Mouse (Mus musculus): ENCODE measurements around the gene Vmn2r63. TPM values are rescaled to one million over a fixed set of nuclear protein-coding genes. Genes with fewer than 3 reads are reported as not detected.

Vmn2r63 gene
- not detected in 2 replicates for polyA plus RNA-seq (2012; rRNA removed)

DNA sequence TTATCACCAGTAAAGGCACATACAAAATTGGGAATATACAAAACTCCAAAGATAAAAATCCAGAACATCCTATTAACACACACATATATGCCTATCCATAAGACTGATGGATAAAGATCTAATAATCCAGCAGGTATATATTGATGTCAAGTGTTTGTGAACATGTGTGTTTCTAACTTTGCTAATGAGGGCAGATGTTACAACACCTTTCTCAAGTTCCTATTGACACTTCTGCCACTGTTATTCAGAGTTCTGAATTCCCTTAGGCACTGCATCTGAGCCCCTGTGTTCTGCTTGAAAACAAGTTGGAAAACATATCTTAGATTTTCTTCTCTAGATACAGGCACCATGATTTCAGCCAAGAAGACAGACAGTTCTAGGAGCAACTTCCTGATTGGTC lies at the start of gene Vmn2r63:
Gene Vmn2r63, minus strand, starts transcription at position 101 of the 400 bp plus-strand sequence.

DNA sequence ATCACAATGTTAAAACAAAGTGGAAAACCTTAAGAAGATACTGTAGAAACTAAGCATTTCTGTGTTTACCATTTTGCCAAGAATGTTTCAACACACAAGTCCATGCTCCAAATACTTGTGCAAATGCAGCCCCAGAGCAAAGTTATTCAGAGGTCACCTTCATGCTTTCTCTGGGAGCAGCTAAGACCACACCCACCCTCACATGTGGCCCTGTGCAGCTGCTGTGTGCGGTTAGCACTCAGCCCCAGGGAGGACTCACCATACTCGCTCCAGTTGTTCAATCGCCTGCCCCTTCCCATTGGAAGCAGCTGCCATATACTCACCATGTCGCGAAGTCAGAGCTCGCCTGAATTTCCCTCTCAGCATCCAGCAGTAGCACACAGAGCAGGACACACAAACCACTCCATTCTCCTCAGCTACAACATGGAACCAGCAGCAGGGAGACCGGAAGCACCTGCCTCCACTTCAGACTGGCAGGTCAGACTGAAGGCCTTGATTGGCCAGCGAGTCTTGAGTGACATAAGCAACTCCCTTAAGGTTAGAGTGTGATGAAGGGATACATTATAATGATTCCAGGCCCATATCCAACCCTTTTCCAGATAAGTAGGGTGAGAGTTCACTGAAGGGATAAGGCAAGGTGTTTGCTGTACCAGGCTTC lies 66.7 kb downstream of the Vmn2r63 start, which contains the start of gene Gm2381:
Gene Gm2381, minus strand, starts transcription at position 434 of the 658 bp plus-strand sequence.

Other genes with a start within 250 kb of the Vmn2r63 start
- 2.3 and 5.7 TPM in 2 replicates for gene Zfp975, start 241.1 kb downstream of the Vmn2r63 start, polyA plus RNA-seq (2012; rRNA removed)
- gene Gm17067, start 206.8 kb downstream of the Vmn2r63 start, polyA plus RNA-seq (2012; rRNA removed) = not detected in 2 replicates
- gene Vmn2r62, start 140.3 kb downstream of the Vmn2r63 start, polyA plus RNA-seq (2012; rRNA removed) = not detected in 2 replicates
- not detected in 2 replicates for gene Gm2381, start 66.6 kb downstream of the Vmn2r63 start, polyA plus RNA-seq (2012; rRNA removed)
- gene Gm9268, start 84.9 kb upstream of the Vmn2r63 start, polyA plus RNA-seq (2012; rRNA removed) = not detected in 2 replicates
- not detected in 2 replicates for gene Zfp936, start 180.4 kb upstream of the Vmn2r63 start, polyA plus RNA-seq (2012; rRNA removed)

Measured in central nervous system, embryonic 11.5 days (tissue).